Mouse (Mus musculus): Measurements from ENCODE around the gene Adcy1.

DNA sequence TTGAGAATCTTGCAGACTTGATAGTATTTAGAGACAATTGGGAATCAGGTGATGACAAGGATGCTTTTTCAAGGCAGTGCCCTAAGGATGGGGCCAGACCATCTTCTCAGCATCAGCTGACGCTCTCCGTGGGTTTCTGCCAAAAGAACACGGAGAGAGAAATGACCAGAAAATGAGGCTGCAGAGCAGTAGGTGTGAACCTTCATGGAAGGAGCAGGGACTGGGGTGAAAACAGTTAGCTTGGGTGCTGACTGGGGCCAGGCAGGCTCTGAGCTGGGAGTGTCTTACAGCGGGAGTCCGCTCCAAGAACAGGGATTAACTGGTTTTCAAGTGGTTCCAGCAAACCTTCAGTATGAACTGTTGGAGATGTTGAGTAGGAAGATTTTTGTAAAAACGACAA is 1.3 kb upstream of the Adcy1 start:
- TF ChIP-seq CTCF (IDR thresholded peaks at IDR 0.05; ENCODE audit: low read depth, low read length) (no peak), POLR2A (IDR thresholded peaks at IDR 0.05; ENCODE audit: borderline replicate concordance, low read depth, low read length) (no peak)

Data from bone marrow macrophage, adult 2 months (primary cell).